Mouse (Mus musculus) megakaryocyte, adult 5-6 weeks (primary cell): Measurements from ENCODE around the gene Hrasls. TPM values are rescaled to one million over a fixed set of nuclear protein-coding genes. Genes with fewer than 3 reads are reported as not detected.

Source experiments
- ATAC-seq: 2 replicates; pipeline ENCODE4 v1.8.0; 2016; ENCODE audit warnings: mild to moderate bottlenecking, inconsistent platforms; ENCODE audit not compliant: poor library complexity, severe bottlenecking
- total RNA-seq, 2 experiments: library from RNA; stranded (forward) in 1 of 2; stranded (reverse) in 1 of 2; fragments of 153-499, 151-499 nt in 1 of 2; fragments of 221-1000, 200-1000 nt in 1 of 2; gene quantifications; 2 replicates each; pipeline versions ENCODE4 v1.2.3 to v1.2.4; 2015 to 2017

Hrasls gene
- not detected in 2 replicates for total RNA-seq (2015)
- total RNA-seq (2017), result not detected in 2 replicates

DNA sequence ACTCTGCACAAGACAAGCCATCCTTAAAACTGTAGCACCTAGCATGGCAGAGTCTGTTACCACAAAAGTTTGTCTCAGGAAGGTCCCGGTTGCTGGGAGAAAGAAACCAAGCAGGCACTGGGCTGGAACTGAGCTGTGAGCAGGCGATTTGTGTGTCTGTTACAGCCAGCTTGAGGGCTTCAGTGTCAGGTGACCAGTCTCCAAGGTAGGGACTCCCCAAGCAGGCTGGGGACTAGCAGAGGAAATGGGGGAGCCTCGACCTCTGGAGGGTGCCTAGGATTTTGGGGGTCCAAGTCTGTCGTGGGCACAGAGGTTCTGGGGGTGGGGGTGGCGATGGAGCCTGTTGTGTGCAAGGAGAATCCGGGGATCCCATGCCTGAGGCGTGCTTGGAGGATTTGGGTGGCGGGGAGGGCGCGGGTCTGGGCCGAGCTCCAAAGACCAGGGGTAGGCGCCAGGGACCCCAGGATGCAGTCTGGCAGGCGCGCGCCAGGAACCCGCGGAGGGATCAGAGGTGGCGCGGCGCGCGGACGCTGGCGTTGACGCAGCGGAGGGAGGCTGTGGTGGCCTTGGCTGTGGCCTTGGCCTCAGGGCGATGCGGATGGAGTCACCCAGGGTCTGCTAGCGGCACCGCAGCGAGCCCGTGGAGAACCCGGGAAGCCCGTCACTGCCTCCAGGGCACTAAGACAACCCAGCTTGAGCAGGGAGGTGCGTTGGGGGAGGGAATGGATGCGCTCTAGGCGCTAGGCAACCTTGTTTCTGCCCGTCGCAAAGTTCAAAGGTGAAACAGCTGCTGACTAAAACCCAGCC, at the start of gene Hrasls:
Gene Hrasls, plus strand, starts transcription at position 91 of the 807 bp plus-strand sequence.
- no peak for ATAC-seq

- no peak for ATAC-seq
Measured at GRCm38 (mm10) chr16:29162271-29162670, 47.2 kb upstream of the Hrasls start.

DNA sequence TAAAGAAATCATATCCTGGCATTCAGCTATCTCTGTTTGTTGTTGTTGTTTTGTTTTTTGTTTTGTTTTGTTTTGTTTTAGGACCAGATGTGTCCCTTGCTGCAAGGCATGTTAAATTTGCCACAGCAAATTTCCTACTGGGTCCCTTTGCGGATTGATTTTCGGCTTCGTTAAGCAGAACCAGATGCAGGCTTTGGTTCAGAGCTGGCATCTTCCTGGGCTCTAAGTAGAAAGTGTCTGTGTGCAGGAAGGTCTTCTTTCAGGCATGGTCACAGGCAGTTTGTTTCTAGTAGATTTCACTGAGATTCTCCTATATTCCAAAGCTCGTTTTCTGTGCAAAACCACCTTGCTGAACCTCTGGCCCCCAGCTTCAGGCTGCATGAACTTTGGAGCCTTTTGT, 42.4 kb upstream of the Hrasls start:
- no peak for ATAC-seq

- ATAC-seq, result no peak
Measured at GRCm38 (mm10) chr16:29171741-29172140, 37.8 kb upstream of the Hrasls start.

DNA sequence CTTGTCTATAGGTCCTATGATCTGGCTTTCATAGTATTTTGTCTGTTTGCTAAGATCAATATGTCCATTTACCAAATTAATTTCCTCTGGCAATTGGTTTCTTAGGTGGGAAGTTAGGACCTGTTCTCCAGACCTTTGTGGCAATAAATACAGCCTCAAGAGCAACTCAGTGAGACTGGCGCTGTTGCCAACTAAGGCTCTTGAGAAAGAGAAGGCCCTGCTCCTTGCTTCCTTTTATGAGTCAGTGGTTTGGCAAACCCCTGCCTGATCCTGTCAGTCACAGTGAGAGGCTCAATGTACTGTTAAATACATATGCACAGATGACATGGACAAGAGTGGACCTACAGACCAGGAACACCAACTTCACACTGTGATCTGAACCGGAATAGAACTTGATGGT, 36.3 kb upstream of the Hrasls start:
- ATAC-seq, result no peak

DNA sequence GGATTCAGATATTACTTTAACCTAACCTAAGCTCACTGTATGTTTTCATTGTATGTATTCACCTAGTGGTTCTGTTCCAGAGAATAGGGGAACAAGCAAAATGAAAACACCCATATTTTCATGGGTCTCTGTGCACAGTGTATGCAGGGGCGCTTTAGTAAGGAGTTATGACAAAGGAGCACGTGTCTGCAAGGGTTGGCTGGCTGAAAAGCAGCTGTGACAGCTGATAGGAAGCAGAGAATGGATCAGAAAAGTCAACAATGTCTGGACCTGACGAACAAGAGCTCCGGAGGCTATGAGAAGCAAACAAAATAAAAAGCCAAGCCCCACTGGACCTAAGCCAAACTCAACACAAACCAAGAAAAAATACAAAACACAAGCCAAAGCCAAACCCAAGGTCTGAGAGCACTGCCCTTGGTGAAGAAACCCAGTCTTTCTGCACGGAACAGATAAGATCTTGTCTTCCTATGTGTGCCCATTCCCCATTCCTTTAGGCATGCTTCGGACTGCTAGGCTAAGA, 34.6 kb upstream of the Hrasls start:
- no peak for ATAC-seq

- no peak for ATAC-seq
Measured at GRCm38 (mm10) chr16:29192911-29193310, 16.6 kb upstream of the Hrasls start.

GRCm38 (mm10) chr16:29193981-29194380, 15.5 kb upstream of the Hrasls start:
- ATAC-seq, result no peak

DNA sequence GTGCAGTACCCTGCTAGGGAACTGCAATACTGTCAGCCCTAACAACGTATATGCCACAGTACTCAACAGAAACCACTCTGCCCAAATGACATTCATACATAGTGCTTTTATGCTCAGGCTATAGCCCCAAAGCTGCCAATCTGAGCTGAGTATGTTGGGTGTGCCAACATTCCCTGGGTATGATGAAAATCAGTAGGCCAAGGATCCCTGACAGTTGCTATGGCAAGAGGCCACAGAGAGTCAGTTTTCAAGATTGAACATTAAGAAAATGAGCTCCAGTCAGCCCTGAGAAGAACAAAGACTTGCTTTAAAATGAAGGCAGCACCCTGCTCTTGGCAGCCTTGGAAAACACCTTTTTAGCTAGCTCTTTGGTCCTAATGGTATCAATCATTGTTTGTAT, 14.3 kb upstream of the Hrasls start:
- ATAC-seq, result no peak

DNA sequence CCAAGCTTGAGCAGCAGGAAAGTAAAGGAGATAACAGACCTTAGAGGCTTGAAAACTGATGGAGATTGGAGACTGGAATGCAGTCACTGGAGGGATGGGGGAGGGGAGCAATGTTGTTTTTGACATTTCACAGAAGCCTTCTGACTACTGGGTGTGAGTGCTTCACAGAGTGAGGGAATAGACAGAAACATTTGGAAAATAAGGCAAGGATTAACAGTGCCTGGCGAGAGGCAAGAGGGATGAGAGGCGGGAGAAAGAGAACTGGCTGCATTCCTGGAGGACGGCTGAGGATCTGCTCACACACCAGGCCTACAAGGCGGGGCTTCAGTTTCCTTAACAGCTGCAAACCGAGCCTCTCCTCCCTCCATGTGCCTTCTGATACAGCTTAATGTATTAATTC, 11.0 kb upstream of the Hrasls start:
- no peak for ATAC-seq

DNA sequence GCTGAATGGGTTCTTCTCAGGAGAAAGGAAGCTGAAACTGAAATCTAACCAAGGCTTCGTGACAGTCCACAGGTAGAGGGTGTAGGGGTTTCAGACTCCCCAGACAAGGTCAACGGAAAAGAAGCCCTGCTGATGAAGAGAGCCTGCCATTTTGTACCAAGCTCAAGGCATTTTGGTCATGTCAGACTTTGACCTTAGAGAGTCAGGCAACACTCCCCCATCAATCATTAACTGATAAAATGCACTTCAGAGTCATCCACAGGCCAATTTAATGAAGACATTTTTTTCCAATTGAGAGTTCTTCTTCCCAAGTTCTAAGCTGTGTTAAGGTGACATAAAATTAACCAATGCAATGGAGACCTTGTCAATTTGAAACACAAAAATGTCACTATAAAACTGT, 8.3 kb upstream of the Hrasls start:
- no peak for ATAC-seq

- no peak for ATAC-seq
Measured at GRCm38 (mm10) chr16:29204875-29205274, 4.6 kb upstream of the Hrasls start.

- no peak for ATAC-seq
Measured at GRCm38 (mm10) chr16:29205581-29205980, 3.9 kb upstream of the Hrasls start.

DNA sequence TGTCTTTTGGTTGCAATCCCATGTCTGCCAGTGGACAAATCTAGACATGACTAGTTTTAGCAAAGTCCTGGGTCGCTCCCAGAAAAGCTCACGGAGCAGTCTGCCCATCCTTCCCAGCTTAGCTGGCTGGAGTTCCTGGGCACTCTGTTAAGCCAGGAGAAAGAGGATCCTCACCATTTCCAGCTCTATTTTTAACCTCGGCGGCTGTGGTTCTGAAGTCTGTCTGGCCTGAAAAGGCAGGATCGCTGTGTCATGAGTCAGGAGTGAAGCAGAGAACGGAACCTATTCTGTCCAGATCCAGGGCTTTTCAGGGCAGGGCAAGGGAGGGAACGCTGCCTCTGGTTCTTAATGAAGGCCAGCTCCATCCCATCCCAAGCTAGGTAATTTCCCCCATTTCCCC, 654 bp upstream of the Hrasls start:
- no peak for ATAC-seq

DNA sequence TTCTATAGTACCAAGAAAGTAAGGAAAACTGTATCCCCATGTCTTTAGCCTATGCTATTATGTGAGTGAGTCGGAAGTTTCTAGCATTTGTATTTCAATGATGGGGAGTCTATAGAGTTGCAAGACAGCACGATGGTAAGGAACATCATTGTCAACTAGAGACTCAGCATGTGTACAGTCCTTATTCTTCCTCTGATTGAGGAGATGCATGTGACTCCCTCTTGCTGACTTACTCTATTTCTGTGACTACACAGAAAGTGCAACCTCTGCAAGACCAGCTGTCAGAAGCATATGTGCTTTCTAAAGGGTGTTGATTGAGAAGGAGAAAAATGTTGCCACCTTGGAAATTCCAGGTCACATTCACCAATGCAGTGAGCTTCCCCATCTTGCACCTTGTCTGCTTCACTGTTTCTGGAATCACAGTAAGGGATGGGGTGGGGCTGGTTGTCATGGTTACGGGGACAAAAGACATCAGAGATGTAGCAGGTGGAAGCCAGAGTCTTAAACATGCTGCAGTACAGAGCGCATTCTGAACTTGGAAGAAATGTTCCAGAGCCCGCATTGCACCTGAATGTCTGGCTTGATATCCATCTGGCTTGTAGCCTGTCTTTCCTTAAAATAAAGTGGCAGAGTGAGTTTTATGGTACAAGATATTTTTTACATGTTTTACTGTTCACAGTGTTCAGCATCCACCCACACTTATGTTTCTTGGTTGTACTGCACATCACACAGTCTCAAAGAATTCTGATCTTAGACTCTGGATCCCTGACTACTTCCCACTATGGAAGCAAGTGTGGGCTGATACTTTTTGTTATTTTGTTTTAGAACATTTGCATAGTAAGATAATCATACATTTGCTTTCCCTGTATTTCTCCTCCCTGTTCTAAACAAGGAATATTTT, 7.2 kb downstream of the Hrasls start:
- no peak for ATAC-seq

- no peak for ATAC-seq
Measured at GRCm38 (mm10) chr16:29235951-29236350, 26.5 kb downstream of the Hrasls start.

DNA sequence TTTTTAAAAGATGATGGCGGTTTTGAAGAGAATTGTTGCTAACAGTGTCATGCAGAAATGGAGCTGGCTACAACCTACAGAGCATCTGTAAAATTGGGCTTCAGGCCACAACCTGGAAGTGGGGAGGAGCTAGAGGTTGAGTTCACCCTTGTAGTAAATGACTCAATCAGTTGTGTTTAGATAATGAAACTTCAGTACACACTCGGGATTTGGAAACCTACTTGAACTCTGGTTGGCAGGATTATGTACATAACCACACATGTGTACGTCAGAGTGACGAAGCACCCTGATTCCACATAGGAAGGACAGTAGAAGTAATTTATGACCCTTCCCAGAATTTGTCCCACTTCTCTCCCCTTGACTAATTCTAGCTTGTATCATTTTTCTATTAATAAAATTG, 44.8 kb downstream of the Hrasls start:
- ATAC-seq, result no peak

Other genes with a start within 250 kb of the Hrasls start
- gene Atp13a5, start 169.0 kb downstream of the Hrasls start, total RNA-seq (2015), result not detected in 2 replicates
- not detected in 2 replicates for gene Atp13a5, start 169.0 kb downstream of the Hrasls start, total RNA-seq (2017)